Mouse (Mus musculus) liver, embryonic 16.5 days (tissue): Measurements from ENCODE around the gene Padi2. TPM values are rescaled to one million over a fixed set of nuclear protein-coding genes. Genes with fewer than 3 reads are reported as not detected.

Experiments
- ATAC-seq: fragments of 200-750 bp; cut with Nextera tagmentation; 2 replicates; pipeline ENCODE4 v1.8.0; 2017; ENCODE audit warnings: low read depth, mild to moderate bottlenecking, moderate number of reproducible peaks, moderate library complexity
- H3K27ac ChIP-seq: fragments of 300-500 bp; sonication (generic); 2 replicates; pipeline ENCODE4 v1.5.1; 2014; ENCODE audit warnings: mild to moderate bottlenecking, low read length
- H3K27me3 ChIP-seq: fragments of 300-500 bp; sonication (generic); 2 replicates; pipeline ENCODE4 v1.6.1; 2014; ENCODE audit warnings: low read depth, low read length, mixed read lengths; ENCODE audit not compliant: control insufficient read depth, insufficient read depth
- H3K36me3 ChIP-seq: fragments of 300-500 bp; sonication (generic); 2 replicates; pipeline ENCODE4 v1.6.1; 2014; ENCODE audit warnings: mild to moderate bottlenecking; ENCODE audit not compliant: control insufficient read depth, insufficient read depth
- H3K4me1 ChIP-seq: fragments of 300-500 bp; sonication (generic); 2 replicates; pipeline ENCODE4 v1.6.1; 2014; ENCODE audit warnings: low read depth, low read length, mixed read lengths; ENCODE audit not compliant: control insufficient read depth
- H3K4me2 ChIP-seq: fragments of 300-500 bp; sonication (generic); 2 replicates; pipeline ENCODE4 v1.6.1; 2014; ENCODE audit warnings: low read depth, low read length, mixed read lengths
- H3K4me3 ChIP-seq: fragments of 300-500 bp; sonication (generic); 2 replicates; pipeline ENCODE4 v1.5.1; 2014; ENCODE audit warnings: low read depth, mild to moderate bottlenecking, low read length
- H3K9ac ChIP-seq: fragments of 300-500 bp; sonication (generic); 2 replicates; pipeline ENCODE4 v1.6.1; 2014; ENCODE audit warnings: low read depth, low read length
- H3K9me3 ChIP-seq: fragments of 300-500 bp; sonication (generic); replicated peaks from 2 replicates; pipeline ENCODE4 v1.6.1; 2016; ENCODE audit warnings: low read length; ENCODE audit not compliant: control insufficient read depth
- WGBS: fragments of 180-500 bp; shearing (Covaris S2); extraction: QIAGEN DNeasy Blood & Tissue Kit; methylation state at CpG from one replicate; pipeline ENCODE4 v1.1.7; 2014; ENCODE audit not compliant: insufficient replicate concordance; 5-methylcytosine and 5-hydroxymethylcytosine counted together
- polyA plus RNA-seq: library from polyadenylated mRNA; unstranded; fragments of >200 nt; fragmentation: Nextera tagmentation; extraction: Ambion mirVana; gene quantifications from 2 replicates; pipeline ENCODE4 v1.2.1, GENCODE M21; 2015

The Padi2 gene
- polyA plus RNA-seq, 1 experiment from 2014 or later = 1.7 TPM

GRCm38 (mm10) chr4:140878655-140879054, 27.5 kb upstream of the Padi2 start:
- ATAC-seq = no peak
- peaks cover 3% of the 10 kb centered on the region for H3K9me3 ChIP-seq
- no peak overlapping the region for H3K9ac ChIP-seq
- H3K36me3 ChIP-seq = no peaks in the 10 kb centered on the region
- H3K4me1 ChIP-seq = no peaks in the 10 kb centered on the region
- H3K27me3 ChIP-seq = no peaks in the 10 kb centered on the region; the same call in 1 of the 2 replicates
- WGBS = 80% methylated on average over 9 of the region's 9 CpGs
- no peak overlapping the region for H3K27ac ChIP-seq
- no peak overlapping the region for H3K4me2 ChIP-seq
- no peak overlapping the region for H3K4me3 ChIP-seq

GRCm38 (mm10) chr4:140879116-140879515, 27.0 kb upstream of the Padi2 start:
- Histone ChIP-seq H3K4me2 (no peak overlapping the region), H3K9ac (no peak overlapping the region), H3K4me1 (no peaks in the 10 kb centered on the region), H3K4me3 (no peak overlapping the region), H3K9me3 (peaks cover 3% of the 10 kb centered on the region), H3K27ac (no peak overlapping the region), H3K27me3 (no peaks in the 10 kb centered on the region; the same call in 1 of the 2 replicates), H3K36me3 (no peaks in the 10 kb centered on the region)
- WGBS = 74% methylated on average over 6 of the region's 6 CpGs
- no peak for ATAC-seq

GRCm38 (mm10) chr4:140879739-140880138, 26.4 kb upstream of the Padi2 start:
- Histone ChIP-seq H3K27ac (no peak overlapping the region), H3K4me1 (no peaks in the 10 kb centered on the region), H3K4me3 (no peak overlapping the region), H3K4me2 (no peak overlapping the region), H3K9me3 (peaks cover 3% of the 10 kb centered on the region), H3K27me3 (no peaks in the 10 kb centered on the region; the same call in 1 of the 2 replicates), H3K9ac (no peak overlapping the region), H3K36me3 (no peaks in the 10 kb centered on the region)
- no peak for ATAC-seq
- 52% methylated on average over 4 of the region's 4 CpGs for WGBS

GRCm38 (mm10) chr4:140880207-140880606, 25.9 kb upstream of the Padi2 start:
- Histone ChIP-seq H3K36me3 (no peaks in the 10 kb centered on the region), H3K27me3 (no peaks in the 10 kb centered on the region; the same call in 1 of the 2 replicates), H3K4me2 (no peak overlapping the region), H3K4me3 (no peak overlapping the region), H3K4me1 (no peaks in the 10 kb centered on the region), H3K27ac (no peak overlapping the region), H3K9ac (no peak overlapping the region), H3K9me3 (peaks cover 3% of the 10 kb centered on the region)
- no peak for ATAC-seq
- WGBS = 55% methylated on average over 3 of the region's 3 CpGs

GRCm38 (mm10) chr4:140881026-140881670, 25.0 kb upstream of the Padi2 start:
- H3K9me3 ChIP-seq = peaks cover 3% of the 10 kb centered on the region
- no peak overlapping the region for H3K4me2 ChIP-seq
- H3K36me3 ChIP-seq = no peaks in the 10 kb centered on the region
- no peaks in the 10 kb centered on the region for H3K4me1 ChIP-seq
- WGBS = 72% methylated on average over 8 of the region's 8 CpGs
- H3K9ac ChIP-seq = no peak overlapping the region
- no peaks in the 10 kb centered on the region; the same call in 1 of the 2 replicates for H3K27me3 ChIP-seq
- H3K4me3 ChIP-seq = no peak overlapping the region
- no peak for ATAC-seq
- no peak overlapping the region for H3K27ac ChIP-seq

GRCm38 (mm10) chr4:140881771-140882170, 24.4 kb upstream of the Padi2 start:
- Histone ChIP-seq H3K9ac (no peak overlapping the region), H3K4me2 (no peak overlapping the region), H3K9me3 (peaks cover 3% of the 10 kb centered on the region), H3K36me3 (no peaks in the 10 kb centered on the region), H3K4me3 (no peak overlapping the region), H3K27ac (no peak overlapping the region), H3K27me3 (no peaks in the 10 kb centered on the region; the same call in 1 of the 2 replicates), H3K4me1 (no peaks in the 10 kb centered on the region)
- no peak for ATAC-seq
- WGBS = 88% methylated on average over 13 of the region's 13 CpGs

- no peaks in the 10 kb centered on the region for H3K27me3 ChIP-seq
- no peak overlapping the region for H3K9ac ChIP-seq
- peaks cover 3% of the 10 kb centered on the region for H3K9me3 ChIP-seq
- no peak overlapping the region for H3K4me3 ChIP-seq
- H3K27ac ChIP-seq = no peak overlapping the region
- H3K4me2 ChIP-seq = no peak overlapping the region
- no peak for ATAC-seq
- H3K4me1 ChIP-seq = no peaks in the 10 kb centered on the region
- WGBS = 49% methylated on average over 4 of the region's 4 CpGs
- no peaks in the 10 kb centered on the region for H3K36me3 ChIP-seq
Observed at GRCm38 (mm10) chr4:140882365-140882764, 23.8 kb upstream of the Padi2 start.

- no peak overlapping the region for H3K27ac ChIP-seq
- H3K4me3 ChIP-seq = no peak overlapping the region
- ATAC-seq = no peak
- H3K9me3 ChIP-seq = peaks cover 3% of the 10 kb centered on the region
- H3K36me3 ChIP-seq = no peaks in the 10 kb centered on the region
- 82% methylated on average over 3 of the region's 3 CpGs for WGBS
- no peak overlapping the region for H3K4me2 ChIP-seq
- H3K9ac ChIP-seq = no peak overlapping the region
- no peaks in the 10 kb centered on the region for H3K4me1 ChIP-seq
- no peaks in the 10 kb centered on the region for H3K27me3 ChIP-seq
Observed at GRCm38 (mm10) chr4:140882981-140883380, 23.2 kb upstream of the Padi2 start.

GRCm38 (mm10) chr4:140883852-140884251, 22.3 kb upstream of the Padi2 start:
- no peak overlapping the region for H3K4me3 ChIP-seq
- no peak overlapping the region for H3K27ac ChIP-seq
- H3K4me1 ChIP-seq = no peaks in the 10 kb centered on the region
- H3K9ac ChIP-seq = no peak overlapping the region
- no peaks in the 10 kb centered on the region for H3K36me3 ChIP-seq
- WGBS = 48% methylated on average over 4 of the region's 4 CpGs
- no peak for ATAC-seq
- H3K4me2 ChIP-seq = no peak overlapping the region
- H3K27me3 ChIP-seq = no peaks in the 10 kb centered on the region
- H3K9me3 ChIP-seq = peaks cover 3% of the 10 kb centered on the region
